Mouse (Mus musculus) ES-E14 (cell line): ENCODE measurements at regions not wholly inside any gene's neighbourhood (a gene's known extent, or its start where the extent isn't known, plus 50 kb on each side); places are given as distances from the start of the nearest gene placed in this dataset.

Experiments used
- CHD2 ChIP-seq: IDR thresholded peaks from 2 replicates; pipeline ENCODE4 v1.6.1; 2014; ENCODE audit warnings: mild to moderate bottlenecking, low read depth, low read length, inconsistent platforms
- HCFC1 ChIP-seq: IDR thresholded peaks from 2 replicates; pipeline ENCODE4 v1.6.1; 2012; ENCODE audit warnings: low read length, inconsistent platforms, borderline replicate concordance; ENCODE audit not compliant: insufficient read depth
- ZC3H11A ChIP-seq: IDR thresholded peaks from 2 replicates; pipeline ENCODE4 v1.6.1; 2012; ENCODE audit warnings: low read depth, mild to moderate bottlenecking, inconsistent platforms, low read length, borderline replicate concordance

DNA sequence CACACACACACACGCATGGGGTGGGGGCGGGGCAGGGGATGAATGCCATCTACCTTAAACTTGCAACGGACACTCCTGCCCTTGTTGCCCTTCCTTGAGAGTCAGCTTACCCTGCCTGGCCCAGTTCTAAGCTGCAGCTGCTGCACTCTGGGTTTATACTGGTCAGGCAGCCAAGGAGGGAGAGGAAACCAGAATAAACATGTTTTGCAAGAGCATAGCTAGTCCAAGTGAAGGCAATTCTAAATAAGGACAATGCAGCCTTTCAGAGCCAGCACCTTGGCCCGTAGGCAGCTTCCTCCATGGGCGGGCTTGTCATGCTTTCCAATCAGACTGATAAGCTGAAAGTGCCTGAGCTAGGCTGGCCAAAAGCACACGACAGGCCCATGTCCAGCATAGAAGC is 73.7 kb upstream of the Fggy start:
- TF ChIP-seq ZC3H11A, result no peak
- no peak for TF ChIP-seq HCFC1
- TF ChIP-seq CHD2, result no peak
